Mouse (Mus musculus): ENCODE measurements at regions not wholly inside any gene's neighbourhood (a gene's known extent, or its start where the extent isn't known, plus 50 kb on each side); places are given as distances from the start of the nearest gene placed in this dataset.

- TF ChIP-seq POLR2AphosphoS5 (IDR thresholded peaks at IDR 0.05; ENCODE audit: borderline replicate concordance, low read depth, low read length) (no peak), POLR2A (IDR thresholded peaks at IDR 0.05; ENCODE audit: control insufficient read depth in 1 of 2, insufficient read depth in 1 of 2, low read depth in 1 of 2, low read length in 2 of 2, poor library complexity in 1 of 2) (no peak), MEF2A (IDR thresholded peaks at IDR 0.05; ENCODE audit: extremely low read depth, insufficient replicate concordance, low read depth, low read length, poor library complexity, severe bottlenecking) (no peak), ETS1 (IDR thresholded peaks at IDR 0.05; ENCODE audit: low read depth, low read length) (no peak), USF1 (IDR thresholded peaks at IDR 0.05; ENCODE audit: low read depth, low read length) (no peak), ELF1 (IDR thresholded peaks at IDR 0.05; ENCODE audit: low read depth, low read length) (no peak), TCF12 (IDR thresholded peaks at IDR 0.05; ENCODE audit: low read depth, low read length) (no peak), POLR2AphosphoS2 (IDR thresholded peaks at IDR 0.05; ENCODE audit: low read length) (no peak), GATA1 (IDR thresholded peaks at IDR 0.05; ENCODE audit: low read depth, low read length) (no peak), MAFK (IDR thresholded peaks at IDR 0.05; ENCODE audit: borderline replicate concordance, low read depth, low read length) (no peak), MAX (IDR thresholded peaks at IDR 0.05; ENCODE audit: low read length) (no peak), E2F4 (IDR thresholded peaks at IDR 0.05; ENCODE audit: borderline replicate concordance, low read depth, low read length) (no peak), EP300 (IDR thresholded peaks at IDR 0.05; ENCODE audit: low read depth in 1 of 2, low read length in 2 of 2) (no peak), GABPA (IDR thresholded peaks at IDR 0.05; ENCODE audit: low read depth, low read length) (no peak), ZKSCAN1 (IDR thresholded peaks at IDR 0.05; ENCODE audit: low read depth, low read length) (no peak), RAD21 (IDR thresholded peaks at IDR 0.05; ENCODE audit: low read depth, low read length) (no peak), BHLHE40 (IDR thresholded peaks at IDR 0.05; ENCODE audit: borderline replicate concordance, low read depth, low read length) (no peak), HCFC1 (IDR thresholded peaks at IDR 0.05; ENCODE audit: low read depth, low read length) (no peak), MXI1 (IDR thresholded peaks at IDR 0.05; ENCODE audit: low read depth, low read length) (no peak), SMC3 (IDR thresholded peaks at IDR 0.05; ENCODE audit: low read depth, low read length) (no peak)
- Histone ChIP-seq H3K4me3 (ENCODE audit: control insufficient read depth in 1 of 2, insufficient read depth in 1 of 2, low read depth in 2 of 2, low read length in 2 of 2) (no peak overlapping the region), H3K27me3 (ENCODE audit: control insufficient read depth in 1 of 2, insufficient read depth in 2 of 2, low read length in 2 of 2) (peaks cover 5% of the 10 kb centered on the region in 2 experiments), H3K9me3 (replicated peaks; ENCODE audit: insufficient read depth, low read length) (no peaks in the 10 kb centered on the region), H3K9ac (ENCODE audit: control insufficient read depth, low read depth, low read length, poor library complexity, severe bottlenecking) (no peak overlapping the region), H3K36me3 (ENCODE audit: control insufficient read depth in 1 of 2, insufficient read depth in 2 of 2, low read length in 2 of 2) (peaks cover 0 to 16% of the 10 kb centered on the region in 2 experiments; a peak in 2 of 4 replicates), H3K4me1 (ENCODE audit: control insufficient read depth in 1 of 2, insufficient read depth in 2 of 2, low read length in 2 of 2) (peaks cover 3 to 12% of the 10 kb centered on the region in 2 experiments; a peak in 3 of 4 replicates), H3K79me2 (ENCODE audit: control insufficient read depth, insufficient read depth, low read length, poor library complexity) (no peaks in the 10 kb centered on the region), H3K27ac (ENCODE audit: control insufficient read depth, low read depth, low read length) (no peak overlapping the region)
- no peak for DNase-seq (ENCODE audit: low read depth, low spot score)
Observed at GRCm38 (mm10) chr1:191454604-191455003, 51.5 kb upstream of the Ppp2r5a start.

- peaks cover 2% of the 10 kb centered on the region in 2 experiments for H3K27me3 ChIP-seq (ENCODE audit: control insufficient read depth in 1 of 2, insufficient read depth in 2 of 2, low read length in 2 of 2)
- no peak overlapping the region for H3K9ac ChIP-seq (ENCODE audit: control insufficient read depth, low read depth, low read length, poor library complexity, severe bottlenecking)
- no peak overlapping the region for H3K27ac ChIP-seq (ENCODE audit: control insufficient read depth, low read depth, low read length)
- peaks cover 0 to 17% of the 10 kb centered on the region in 2 experiments; a peak in 2 of 4 replicates for H3K36me3 ChIP-seq (ENCODE audit: control insufficient read depth in 1 of 2, insufficient read depth in 2 of 2, low read length in 2 of 2)
- H3K4me1 ChIP-seq (ENCODE audit: control insufficient read depth in 1 of 2, insufficient read depth in 2 of 2, low read length in 2 of 2), result peaks cover 3 to 14% of the 10 kb centered on the region in 2 experiments; a peak in 3 of 4 replicates
- no peaks in the 10 kb centered on the region for H3K9me3 ChIP-seq (replicated peaks; ENCODE audit: insufficient read depth, low read length)
- DNase-seq (ENCODE audit: low read depth, low spot score), result no peak
- TF ChIP-seq MAX (IDR thresholded peaks at IDR 0.05; ENCODE audit: low read length) (no peak), MAFK (IDR thresholded peaks at IDR 0.05; ENCODE audit: borderline replicate concordance, low read depth, low read length) (no peak), ETS1 (IDR thresholded peaks at IDR 0.05; ENCODE audit: low read depth, low read length) (no peak), EP300 (IDR thresholded peaks at IDR 0.05; ENCODE audit: low read depth in 1 of 2, low read length in 2 of 2) (no peak), E2F4 (IDR thresholded peaks at IDR 0.05; ENCODE audit: borderline replicate concordance, low read depth, low read length) (no peak), NELFE (IDR thresholded peaks at IDR 0.05; ENCODE audit: low read depth, low read length) (no peak), CTCF (IDR thresholded peaks at IDR 0.05 in 2 of 3, conservative IDR thresholded peaks at IDR 0.05 in 1 of 3; ENCODE audit: control insufficient read depth in 1 of 3, insufficient read depth in 1 of 3, low read depth in 2 of 3, low read length in 3 of 3, poor library complexity in 1 of 3, severe bottlenecking in 1 of 3) (no peak), GATA1 (IDR thresholded peaks at IDR 0.05; ENCODE audit: low read depth, low read length) (no peak), ZC3H11A (IDR thresholded peaks at IDR 0.05; ENCODE audit: low read depth, low read length) (no peak), ELF1 (IDR thresholded peaks at IDR 0.05; ENCODE audit: low read depth, low read length) (no peak), ZNF384 (IDR thresholded peaks at IDR 0.05; ENCODE audit: low read depth, low read length) (no peak), MXI1 (IDR thresholded peaks at IDR 0.05; ENCODE audit: low read depth, low read length) (no peak), NRF1 (IDR thresholded peaks at IDR 0.05; ENCODE audit: insufficient read depth, low read depth, low read length, poor library complexity, severe bottlenecking) (no peak), RAD21 (IDR thresholded peaks at IDR 0.05; ENCODE audit: low read depth, low read length) (no peak), ZKSCAN1 (IDR thresholded peaks at IDR 0.05; ENCODE audit: low read depth, low read length) (no peak), POLR2AphosphoS2 (IDR thresholded peaks at IDR 0.05; ENCODE audit: low read length) (no peak), RCOR1 (IDR thresholded peaks at IDR 0.05; ENCODE audit: low read depth, low read length) (no peak), USF2 (IDR thresholded peaks at IDR 0.05; ENCODE audit: borderline replicate concordance in 1 of 2, insufficient read depth in 1 of 2, low read depth in 1 of 2, low read length in 2 of 2) (no peak), TBP (IDR thresholded peaks at IDR 0.05; ENCODE audit: low read depth, low read length) (no peak), BHLHE40 (IDR thresholded peaks at IDR 0.05; ENCODE audit: borderline replicate concordance, low read depth, low read length) (no peak)
- H3K4me3 ChIP-seq (ENCODE audit: control insufficient read depth in 1 of 2, insufficient read depth in 1 of 2, low read depth in 2 of 2, low read length in 2 of 2), result no peak overlapping the region
- no peaks in the 10 kb centered on the region for H3K79me2 ChIP-seq (ENCODE audit: control insufficient read depth, insufficient read depth, low read length, poor library complexity)
Observed at GRCm38 (mm10) chr1:191453589-191453988, 50.5 kb upstream of the Ppp2r5a start.

Data from MEL (cell line).